Mouse (Mus musculus): ENCODE measurements at regions not wholly inside any gene's neighbourhood (a gene's known extent, or its start where the extent isn't known, plus 50 kb on each side); places are given as distances from the start of the nearest gene placed in this dataset.

DNA sequence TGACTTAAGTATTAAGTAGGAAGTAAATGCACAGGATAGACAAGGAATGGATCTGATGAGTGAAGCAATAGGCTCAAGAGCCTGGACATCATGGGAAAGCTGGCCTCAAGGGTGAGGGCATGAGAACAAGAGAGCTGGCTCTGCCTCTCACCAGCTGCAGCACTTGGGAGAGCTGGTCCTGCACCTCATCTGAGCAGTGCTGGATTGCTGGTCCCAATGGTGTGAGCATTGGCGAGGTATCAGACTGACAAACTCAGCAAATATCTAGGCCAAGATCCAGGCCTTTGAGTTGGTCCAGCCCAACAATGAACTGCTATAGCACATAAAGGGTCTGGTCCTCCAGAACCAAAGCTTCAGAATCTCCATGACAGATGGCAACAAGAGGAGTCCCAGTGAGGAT is 298.5 kb upstream of the Ldb2 start:
- no peak overlapping the region for H3K4me3 ChIP-seq (ENCODE audit: insufficient read depth, low read depth, low read length)
- TF ChIP-seq CTCF (IDR thresholded peaks at IDR 0.05; ENCODE audit: insufficient read depth, low read depth, low read length) = no peak
- TF ChIP-seq POLR2A (IDR thresholded peaks at IDR 0.05; ENCODE audit: insufficient read depth, low read depth, low read length) = no peak
- H3K27ac ChIP-seq (ENCODE audit: insufficient read depth, low read depth, low read length) = no peak overlapping the region
- H3K4me1 ChIP-seq (ENCODE audit: control insufficient read depth, insufficient read depth, low read length) = no peaks in the 10 kb centered on the region
- WGBS = 83% methylated on average over 1 of the region's 1 CpGs

DNA sequence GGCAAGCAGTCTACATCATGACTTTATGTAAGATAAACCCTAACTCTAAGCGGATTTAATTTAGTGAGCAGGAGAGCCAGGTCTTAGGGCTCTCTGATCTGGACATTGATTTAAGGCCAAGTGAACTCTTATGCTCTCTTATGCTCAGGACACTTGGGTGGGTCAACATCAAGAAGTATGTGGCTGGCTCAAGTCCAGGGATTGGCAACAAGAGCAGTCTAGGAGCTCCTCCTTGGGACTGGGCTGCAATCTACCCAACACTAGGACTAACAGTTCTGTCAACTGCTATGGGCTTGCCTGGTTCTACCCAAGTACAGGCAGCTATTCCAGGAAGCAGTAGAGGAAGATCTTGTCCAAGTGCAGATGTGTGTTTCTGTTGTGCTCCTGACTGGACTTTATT is 285.3 kb upstream of the Ldb2 start:
- WGBS = 95% methylated on average over 1 of the region's 1 CpGs
- no peak for TF ChIP-seq POLR2A (IDR thresholded peaks at IDR 0.05; ENCODE audit: insufficient read depth, low read depth, low read length)
- no peak overlapping the region for H3K4me3 ChIP-seq (ENCODE audit: insufficient read depth, low read depth, low read length)
- no peak overlapping the region for H3K27ac ChIP-seq (ENCODE audit: insufficient read depth, low read depth, low read length)
- no peaks in the 10 kb centered on the region for H3K4me1 ChIP-seq (ENCODE audit: control insufficient read depth, insufficient read depth, low read length)

DNA sequence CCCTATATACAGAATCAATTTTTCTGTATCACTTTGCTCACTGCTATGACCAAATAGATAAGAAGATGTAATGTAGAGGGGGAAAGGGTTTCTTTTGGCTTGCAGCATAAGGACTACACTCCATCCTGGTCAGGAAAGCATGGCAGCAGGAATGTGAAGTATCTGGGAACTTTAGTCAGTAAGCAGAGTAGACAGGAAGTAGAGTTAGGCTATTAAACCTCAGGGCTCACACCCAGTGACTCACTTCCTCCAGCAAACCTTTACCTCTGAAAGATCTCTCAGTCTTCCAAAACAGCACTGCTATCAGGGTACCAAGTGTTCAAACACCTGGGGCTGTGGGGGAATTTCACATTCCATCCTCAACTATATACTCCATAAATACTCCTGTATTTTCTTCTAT is 283.1 kb upstream of the Ldb2 start:
- TF ChIP-seq POLR2A (IDR thresholded peaks at IDR 0.05; ENCODE audit: insufficient read depth, low read depth, low read length) = no peak
- TF ChIP-seq CTCF (IDR thresholded peaks at IDR 0.05; ENCODE audit: insufficient read depth, low read depth, low read length) = no peak
- Histone ChIP-seq H3K4me1 (ENCODE audit: control insufficient read depth, insufficient read depth, low read length) (no peaks in the 10 kb centered on the region), H3K27ac (ENCODE audit: insufficient read depth, low read depth, low read length) (no peak overlapping the region), H3K4me3 (ENCODE audit: insufficient read depth, low read depth, low read length) (no peak overlapping the region)

DNA sequence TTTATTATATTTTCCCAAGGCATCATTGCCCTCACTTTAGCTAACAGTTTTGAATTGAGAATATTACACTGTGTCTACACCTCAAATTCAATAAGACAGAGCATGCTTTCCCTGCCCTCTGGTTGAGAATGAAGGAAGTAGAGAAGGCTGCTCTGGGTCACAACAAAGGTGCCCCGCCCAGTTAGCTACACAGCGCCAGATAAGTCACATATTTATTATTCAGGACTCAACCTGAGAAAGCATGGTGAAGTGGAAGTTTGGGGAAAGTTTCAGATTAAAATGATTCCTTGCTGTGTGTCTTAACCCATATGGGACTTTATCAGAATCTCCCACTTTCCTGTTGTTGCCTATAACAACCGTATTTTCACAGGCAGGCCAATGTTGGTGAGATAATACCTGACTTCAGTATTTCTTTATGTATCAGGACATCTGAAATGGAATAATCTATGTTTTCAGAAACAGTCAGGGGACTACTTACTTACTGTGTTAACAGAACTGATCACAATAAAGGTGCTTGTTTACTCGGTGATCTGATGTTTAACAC is 276.9 kb upstream of the Ldb2 start:
- WGBS = 92% methylated on average over 4 of the region's 4 CpGs

DNA sequence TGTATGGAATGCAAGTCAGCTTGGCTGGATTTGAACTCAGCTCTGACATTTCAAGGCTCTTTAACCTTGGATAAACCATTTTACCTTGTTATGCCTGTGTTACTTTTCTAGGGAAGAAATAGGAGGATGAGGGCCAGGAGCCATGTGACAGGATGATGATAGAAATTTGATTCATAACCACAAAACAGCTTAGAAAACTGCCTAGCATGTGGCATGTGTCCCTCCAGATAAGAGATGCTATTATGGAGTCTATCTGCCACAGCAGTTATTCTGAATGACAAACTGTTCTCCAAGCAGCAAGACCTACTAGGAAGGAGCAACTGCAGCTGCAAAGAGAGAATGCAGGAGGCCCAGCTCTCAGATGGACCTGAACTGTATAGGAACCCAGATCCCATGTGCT is 275.7 kb upstream of the Ldb2 start:
- no peaks in the 10 kb centered on the region for H3K4me1 ChIP-seq (ENCODE audit: control insufficient read depth, insufficient read depth, low read length)
- TF ChIP-seq POLR2A (IDR thresholded peaks at IDR 0.05; ENCODE audit: insufficient read depth, low read depth, low read length) = no peak
- no peak for TF ChIP-seq CTCF (IDR thresholded peaks at IDR 0.05; ENCODE audit: insufficient read depth, low read depth, low read length)
- no peak overlapping the region for H3K4me3 ChIP-seq (ENCODE audit: insufficient read depth, low read depth, low read length)
- no peak overlapping the region for H3K27ac ChIP-seq (ENCODE audit: insufficient read depth, low read depth, low read length)

More for the DNA sequence above, 276.9 kb upstream of the Ldb2 start:
- TF ChIP-seq CTCF (IDR thresholded peaks at IDR 0.05; ENCODE audit: insufficient read depth, low read depth, low read length) (no peak), POLR2A (IDR thresholded peaks at IDR 0.05; ENCODE audit: insufficient read depth, low read depth, low read length) (no peak)
- H3K4me1 ChIP-seq (ENCODE audit: control insufficient read depth, insufficient read depth, low read length) = no peaks in the 10 kb centered on the region
- no peak overlapping the region for H3K4me3 ChIP-seq (ENCODE audit: insufficient read depth, low read depth, low read length)
- no peak overlapping the region for H3K27ac ChIP-seq (ENCODE audit: insufficient read depth, low read depth, low read length)

DNA sequence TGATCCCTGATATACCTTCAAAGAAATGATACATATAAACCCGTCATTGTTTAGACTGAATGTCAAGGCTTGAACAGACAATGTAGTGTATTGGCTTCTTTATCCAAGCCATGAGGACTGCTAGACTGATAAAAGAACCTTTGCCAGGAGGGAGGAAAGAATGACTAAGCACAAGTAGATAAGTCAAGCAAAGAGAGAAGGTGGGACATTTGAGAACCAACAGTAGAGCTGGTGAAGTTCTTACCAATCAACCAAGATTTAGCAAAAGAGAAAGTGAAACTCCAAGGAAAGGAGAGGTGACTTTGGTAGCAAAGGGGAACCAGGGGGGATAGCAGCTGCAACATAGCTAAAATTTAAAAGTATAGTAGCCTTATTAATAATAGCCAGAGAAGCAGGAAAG is 273.0 kb upstream of the Ldb2 start:
- WGBS = 91% methylated on average over 1 of the region's 1 CpGs
- H3K27ac ChIP-seq (ENCODE audit: insufficient read depth, low read depth, low read length) = no peak overlapping the region
- TF ChIP-seq CTCF (IDR thresholded peaks at IDR 0.05; ENCODE audit: insufficient read depth, low read depth, low read length) (no peak), POLR2A (IDR thresholded peaks at IDR 0.05; ENCODE audit: insufficient read depth, low read depth, low read length) (no peak)
- H3K4me3 ChIP-seq (ENCODE audit: insufficient read depth, low read depth, low read length) = no peak overlapping the region
- H3K4me1 ChIP-seq (ENCODE audit: control insufficient read depth, insufficient read depth, low read length) = no peaks in the 10 kb centered on the region

DNA sequence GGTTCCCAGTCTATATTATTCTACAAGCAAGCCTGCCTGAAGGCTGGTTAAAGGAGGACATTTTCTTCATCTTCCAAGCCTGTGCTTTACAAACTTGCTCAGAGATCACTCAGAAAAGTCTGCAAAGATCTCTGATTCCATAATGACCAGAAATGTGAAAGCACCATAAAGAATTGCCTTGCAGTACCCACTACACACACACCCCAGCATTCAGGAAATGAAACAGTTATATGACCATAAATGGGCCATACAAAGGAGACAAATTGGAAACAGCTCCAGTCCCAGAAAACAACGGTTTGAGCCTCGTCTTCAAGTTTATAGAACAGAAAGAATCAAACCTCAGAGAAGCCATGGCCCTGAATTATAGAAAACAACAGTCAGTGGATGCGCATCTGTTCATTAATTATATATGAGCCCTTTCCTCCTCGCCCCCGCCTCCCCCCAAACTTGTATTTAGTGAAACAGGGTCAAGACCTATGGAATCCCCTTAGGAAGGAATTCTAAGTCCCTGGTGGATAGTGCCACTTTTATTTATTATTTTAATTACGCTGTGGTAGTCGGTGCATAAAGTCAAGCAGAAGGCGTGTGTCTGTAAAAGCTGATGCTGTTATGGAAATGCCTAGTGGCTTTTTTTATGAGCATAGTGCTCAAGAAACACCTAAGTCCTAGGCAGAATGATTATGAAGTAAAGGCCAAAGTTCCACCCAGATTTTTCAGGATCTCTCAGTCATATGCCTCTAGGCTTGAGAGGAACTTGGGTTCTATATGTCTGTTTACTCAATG is 266.6 kb upstream of the Ldb2 start:
- H3K4me3 ChIP-seq (ENCODE audit: insufficient read depth, low read depth, low read length) = no peak overlapping the region
- no peak for TF ChIP-seq CTCF (IDR thresholded peaks at IDR 0.05; ENCODE audit: insufficient read depth, low read depth, low read length)
- no peak for TF ChIP-seq POLR2A (IDR thresholded peaks at IDR 0.05; ENCODE audit: insufficient read depth, low read depth, low read length)
- H3K27ac ChIP-seq (ENCODE audit: insufficient read depth, low read depth, low read length) = no peak overlapping the region
- WGBS = 88% methylated on average over 8 of the region's 8 CpGs
- no peaks in the 10 kb centered on the region for H3K4me1 ChIP-seq (ENCODE audit: control insufficient read depth, insufficient read depth, low read length)

DNA sequence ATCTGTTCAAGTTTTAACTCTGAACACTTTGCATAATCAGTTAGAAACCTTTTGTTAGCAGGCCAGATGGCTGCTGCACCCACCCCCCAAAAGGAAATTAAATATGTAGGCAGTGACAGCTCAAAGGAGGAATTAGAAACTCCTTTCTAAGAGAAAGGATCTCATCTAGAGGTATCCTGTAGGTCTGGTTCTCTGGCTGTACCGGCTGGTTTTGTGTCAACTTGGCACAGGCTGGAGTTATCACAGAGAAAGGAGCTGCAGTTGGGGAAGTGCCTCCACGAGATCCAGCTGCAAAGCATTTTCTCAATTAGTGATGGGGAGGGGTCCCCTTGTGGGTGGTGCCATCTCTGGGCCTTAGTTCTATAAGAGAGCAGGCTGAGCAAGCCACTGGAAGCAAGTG is 263.1 kb upstream of the Ldb2 start:
- Histone ChIP-seq H3K4me3 (ENCODE audit: insufficient read depth, low read depth, low read length) (no peak overlapping the region), H3K4me1 (ENCODE audit: control insufficient read depth, insufficient read depth, low read length) (no peaks in the 10 kb centered on the region), H3K27ac (ENCODE audit: insufficient read depth, low read depth, low read length) (no peak overlapping the region)
- WGBS = 12% methylated on average over 2 of the region's 2 CpGs
- TF ChIP-seq CTCF (IDR thresholded peaks at IDR 0.05; ENCODE audit: insufficient read depth, low read depth, low read length) = no peak
- no peak for TF ChIP-seq POLR2A (IDR thresholded peaks at IDR 0.05; ENCODE audit: insufficient read depth, low read depth, low read length)

DNA sequence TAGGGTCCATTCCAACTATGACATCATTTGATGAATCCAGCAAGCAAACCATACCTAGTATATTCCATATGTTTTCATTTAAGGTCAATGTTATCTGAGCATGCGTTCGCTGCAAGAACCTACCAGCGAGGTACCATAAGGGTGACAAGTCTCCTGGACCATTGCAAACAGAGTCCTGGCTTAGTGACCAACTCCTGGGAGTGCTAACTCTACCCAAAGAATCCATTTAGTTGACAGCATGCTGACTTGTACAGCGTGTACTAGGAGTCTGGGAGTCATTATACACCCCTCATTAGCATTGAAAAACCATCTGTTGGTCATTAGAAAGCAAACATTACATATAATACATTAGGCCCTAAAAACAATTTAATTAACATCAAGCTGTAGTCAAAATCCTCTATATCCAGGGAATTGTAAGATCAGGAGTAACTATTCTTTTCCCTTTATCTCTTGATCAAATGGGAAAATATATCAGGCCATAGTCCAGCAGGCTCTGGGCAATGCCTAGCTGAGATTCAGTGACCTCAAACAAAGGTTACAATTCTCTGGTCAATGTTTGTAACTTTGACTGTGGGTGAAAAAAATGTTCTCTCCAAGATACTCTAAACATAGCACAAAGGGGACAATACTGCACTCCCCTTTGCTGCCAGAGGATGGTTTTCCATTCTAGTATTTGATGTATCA is 255.9 kb upstream of the Ldb2 start:
- WGBS = 80% methylated on average over 4 of the region's 4 CpGs
- H3K4me1 ChIP-seq (ENCODE audit: control insufficient read depth, insufficient read depth, low read length) = no peaks in the 10 kb centered on the region
- TF ChIP-seq POLR2A (IDR thresholded peaks at IDR 0.05; ENCODE audit: insufficient read depth, low read depth, low read length) = no peak
- TF ChIP-seq CTCF (IDR thresholded peaks at IDR 0.05; ENCODE audit: insufficient read depth, low read depth, low read length) = no peak
- H3K4me3 ChIP-seq (ENCODE audit: insufficient read depth, low read depth, low read length) = no peak overlapping the region
- H3K27ac ChIP-seq (ENCODE audit: insufficient read depth, low read depth, low read length) = no peak overlapping the region

All from olfactory bulb, adult 2 months (tissue).